11 mouse cellular contexts compared by ENCODE assay signal in the genomic region with DNA sequence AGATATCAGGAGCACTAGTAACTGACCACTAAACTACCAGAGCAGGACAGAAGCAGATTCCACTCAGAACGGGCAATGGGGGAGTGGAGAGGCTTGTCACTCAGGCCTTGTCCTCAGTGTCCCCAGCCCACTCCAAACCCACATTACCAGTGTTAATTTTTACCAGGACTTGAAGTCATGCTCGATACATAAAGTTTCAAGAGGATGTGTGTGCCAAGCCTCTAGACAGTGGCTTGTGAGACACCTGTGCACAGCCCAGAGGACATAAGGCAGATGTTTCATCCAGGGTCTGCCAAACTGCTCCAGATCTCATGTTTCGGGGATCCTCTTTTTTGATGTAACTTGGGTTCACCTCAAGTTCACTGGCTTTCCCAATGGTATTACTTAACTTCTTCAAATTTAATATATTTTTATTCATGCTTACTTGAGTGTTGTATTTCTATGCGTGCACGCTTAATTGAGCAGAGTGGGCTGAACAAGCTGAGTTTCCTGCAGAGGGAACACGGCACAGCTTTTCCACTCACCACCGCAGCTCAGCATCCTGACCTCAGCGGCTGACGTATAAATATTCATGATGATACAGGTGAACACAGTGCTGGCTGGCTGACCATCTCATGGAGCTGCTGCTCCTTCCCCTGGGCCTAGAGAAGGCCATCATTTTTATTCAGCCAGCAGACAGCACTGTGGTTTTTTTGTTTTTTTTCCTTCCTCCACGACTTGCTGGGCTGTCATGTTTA.
A peak's percentile ranks its signal among the peaks of the same experiment; 100 is the strongest.
DNase-seq lines count a peak whose midpoint lies in the region; ATAC-seq lines count a peak whose summit lies in the region.
"Had no signal": no experiment of that assay in that cellular context is flagged by ENCODE, and none has a peak within 500 bp of the region (broad histone marks: within the 10 kb centered on the region; RNA-seq: fewer than 3 reads in every experiment).

No protein-coding gene starts in this region.

- peaks cover 45% of the 10 kb centered on the region for H3K4me1 ChIP-seq in heart, embryonic 13.5 days
- no peaks in the 10 kb centered on the region for H3K4me1 ChIP-seq in embryonic facial prominence, embryonic 11.5 days (ENCODE audit: control insufficient read depth, insufficient read depth, low read length)
- H3K4me1 ChIP-seq in hindbrain, embryonic 10.5 days (replicated peaks) = peaks cover 42% of the 10 kb centered on the region
- H3K4me1 ChIP-seq in midbrain, embryonic 12.5 days = peaks cover 31% of the 10 kb centered on the region

- H3K9ac ChIP-seq in heart, embryonic 13.5 days = 0 out of 2 replicates have a peak overlapping the region, but pooled peaks have one; percentile 54
- no peak overlapping the region for H3K9ac ChIP-seq in embryonic facial prominence, embryonic 11.5 days (replicated peaks; ENCODE audit: low read length)
- H3K9ac ChIP-seq in midbrain, embryonic 12.5 days (replicated peaks) = no peak overlapping the region

- 40% methylated on average over 10 of the region's 10 CpGs for WGBS in heart, embryonic 13.5 days
- WGBS in embryonic facial prominence, embryonic 11.5 days = 40% methylated on average over 10 of the region's 10 CpGs
- 31% methylated on average over 10 of the region's 10 CpGs for WGBS in hindbrain, embryonic 10.5 days
- WGBS in midbrain, embryonic 12.5 days = 23% methylated on average over 10 of the region's 10 CpGs

- peak overlapping the region; percentile 98 for H3K27ac ChIP-seq in heart, embryonic 13.5 days (replicated peaks)
- H3K27ac ChIP-seq in embryonic facial prominence, embryonic 11.5 days (replicated peaks; ENCODE audit: low read depth, low read length) = peak overlapping the region; percentile 14; the same call in 1 of the 2 replicates
- H3K27ac ChIP-seq in hindbrain, embryonic 10.5 days = peak overlapping the region; percentile 82
- H3K27ac ChIP-seq in midbrain, embryonic 12.5 days (replicated peaks) = peak overlapping the region; percentile 87

- peaks cover 7% of the 10 kb centered on the region; the same call in 1 of the 2 replicates for H3K9me3 ChIP-seq in heart, embryonic 13.5 days
- no peaks in the 10 kb centered on the region for H3K9me3 ChIP-seq in embryonic facial prominence, embryonic 11.5 days (replicated peaks; ENCODE audit: control insufficient read depth, low read length)
- peaks cover 6% of the 10 kb centered on the region; the same call in 1 of the 2 replicates for H3K9me3 ChIP-seq in hindbrain, embryonic 10.5 days
- H3K9me3 ChIP-seq in midbrain, embryonic 12.5 days = no peaks in the 10 kb centered on the region

- H3K36me3 ChIP-seq in heart, embryonic 13.5 days = 0 out of 2 replicates have a peak, but pooled peaks cover 3% of the 10 kb centered on the region
- no peaks in the 10 kb centered on the region for H3K36me3 ChIP-seq in embryonic facial prominence, embryonic 11.5 days (replicated peaks; ENCODE audit: control insufficient read depth, insufficient read depth, low read depth, low read length)
- H3K36me3 ChIP-seq in hindbrain, embryonic 10.5 days = peaks cover 12% of the 10 kb centered on the region; the same call in 1 of the 2 replicates
- H3K36me3 ChIP-seq in midbrain, embryonic 12.5 days = 0 out of 2 replicates have a peak, but pooled peaks cover 6% of the 10 kb centered on the region

- H3K4me2 ChIP-seq in heart, embryonic 13.5 days = peak overlapping the region; percentile 38
- H3K4me2 ChIP-seq in embryonic facial prominence, embryonic 11.5 days (ENCODE audit: low read depth, low read length) = no peak overlapping the region
- no peak overlapping the region for H3K4me2 ChIP-seq in midbrain, embryonic 12.5 days (replicated peaks)

- intact Hi-C loops in heart, postnatal 14 days (cut with DNase I) = no loop called here

- ATAC-seq in heart, embryonic 13.5 days (ENCODE audit: extremely low read depth, insufficient number of reproducible peaks, low FRiP score, low TSS enrichment) = no peak
- no peak for ATAC-seq in embryonic facial prominence, embryonic 11.5 days (replicated peaks; ENCODE audit: insufficient number of reproducible peaks, low FRiP score, low TSS enrichment, low read depth)
- peak; percentile 57; the same call in 1 of the 2 replicates for ATAC-seq in midbrain, embryonic 12.5 days (ENCODE audit: low FRiP score, low read depth)
- ATAC-seq in erythroblast, adult 5-6 weeks (replicated peaks; ENCODE audit: low FRiP score, poor library complexity, severe bottlenecking) = no peak
- ATAC-seq: activated CD4-positive, CD25-positive, alpha-beta regulatory T cell, adult 4 months; CD4-positive, CD25-positive, alpha-beta regulatory T cell, adult 4 months had no signal

- no peaks in the 10 kb centered on the region for H3K27me3 ChIP-seq in heart, embryonic 13.5 days (replicated peaks)
- H3K27me3 ChIP-seq in embryonic facial prominence, embryonic 11.5 days (ENCODE audit: control insufficient read depth, insufficient read depth, low read length) = no peaks in the 10 kb centered on the region
- peaks cover 5% of the 10 kb centered on the region; the same call in 1 of the 2 replicates for H3K27me3 ChIP-seq in hindbrain, embryonic 10.5 days (ENCODE audit: insufficient read depth, poor library complexity, severe bottlenecking)
- H3K27me3 ChIP-seq in midbrain, embryonic 12.5 days = peaks cover 5% of the 10 kb centered on the region; the same call in 1 of the 2 replicates

- no peak for DNase-seq in heart, postnatal 14 days
- DNase-seq in embryonic facial prominence, embryonic 11.5 days (ENCODE audit: low spot score) = no peak
- no peak for DNase-seq in hindbrain, embryonic 10.5 days (ENCODE audit: low spot score)
- no peak for DNase-seq in urinary bladder, postnatal 25 days (ENCODE audit: low spot score)
- no peak for DNase-seq in urinary bladder, adult 18-20 months (ENCODE audit: low spot score in 2 of 2)
- DNase-seq: cerebellum, adult 2 months had no signal

- no peak overlapping the region for H3K4me3 ChIP-seq in heart, embryonic 13.5 days
- no peak overlapping the region for H3K4me3 ChIP-seq in embryonic facial prominence, embryonic 11.5 days (ENCODE audit: low read depth, low read length)
- no peak overlapping the region for H3K4me3 ChIP-seq in hindbrain, embryonic 10.5 days
- H3K4me3 ChIP-seq in midbrain, embryonic 12.5 days = no peak overlapping the region

Comparison
In these comparisons a context has a peak if more than half of its experiments do, and no peak if none do; other contexts are left out.
1. H3K27ac ChIP-seq: peak in every context shown above with its lines; median percentile 98 in heart, embryonic 13.5 days; 87 in midbrain, embryonic 12.5 days; 82 in hindbrain, embryonic 10.5 days; 14 in embryonic facial prominence, embryonic 11.5 days.